Mouse (Mus musculus): Measurements from ENCODE around the gene Runx2. TPM values are rescaled to one million over a fixed set of nuclear protein-coding genes. Genes with fewer than 3 reads are reported as not detected.
A peak's percentile ranks its signal among the peaks of the same experiment; 100 is the strongest.

The Runx2 gene
- polyA plus RNA-seq, 1 experiment from 2014 or later: 1.4 TPM

DNA sequence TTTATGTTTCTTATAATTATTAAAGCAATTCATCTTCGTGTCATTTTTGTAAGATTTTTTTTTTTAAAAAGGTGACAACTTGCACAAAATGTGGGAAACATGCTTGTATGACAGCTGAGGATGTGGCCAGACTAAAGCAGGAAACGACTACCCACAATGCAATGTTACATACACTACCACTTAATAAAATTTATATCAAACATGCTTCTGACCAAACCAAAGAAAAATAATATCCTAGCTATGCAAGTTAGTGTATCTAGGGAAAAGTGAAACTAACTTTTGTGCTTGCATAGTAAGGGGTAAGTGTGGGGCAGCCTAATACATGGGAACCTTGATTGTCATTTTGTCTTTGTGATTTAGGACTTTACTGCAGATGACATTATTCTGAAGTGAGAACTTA is 4.2 kb upstream of the Runx2 start:
- ATAC-seq (ENCODE audit: insufficient read depth, low FRiP score, low TSS enrichment) (no peak), DNase-seq (ENCODE audit: low spot score) (no peak)
- H3K4me3 ChIP-seq (ENCODE audit: low read depth, low read length): no peak overlapping the region
- H3K9me3 ChIP-seq (ENCODE audit: control insufficient read depth, low read length): no peaks in the 10 kb centered on the region
- H3K36me3 ChIP-seq (ENCODE audit: control insufficient read depth, insufficient read depth, low read length): no peaks in the 10 kb centered on the region
- no peak overlapping the region for H3K4me2 ChIP-seq (ENCODE audit: low read depth)
- no peak overlapping the region for H3K27ac ChIP-seq (ENCODE audit: low read depth, low read length)
- no peaks in the 10 kb centered on the region for H3K27me3 ChIP-seq (ENCODE audit: control insufficient read depth, insufficient read depth, low read length)
- no peak overlapping the region for H3K9ac ChIP-seq (ENCODE audit: low read length)
- H3K4me1 ChIP-seq (ENCODE audit: control insufficient read depth, insufficient read depth, low read length): no peaks in the 10 kb centered on the region
- 87% methylated on average over 2 of the region's 2 CpGs for WGBS

- no peak for ATAC-seq (ENCODE audit: insufficient read depth, low FRiP score, low TSS enrichment)
- WGBS: 86% methylated on average over 1 of the region's 1 CpGs
These were observed 7.6 kb downstream of the Runx2 start for GRCm38 (mm10) chr17:44807031-44807430.

DNA sequence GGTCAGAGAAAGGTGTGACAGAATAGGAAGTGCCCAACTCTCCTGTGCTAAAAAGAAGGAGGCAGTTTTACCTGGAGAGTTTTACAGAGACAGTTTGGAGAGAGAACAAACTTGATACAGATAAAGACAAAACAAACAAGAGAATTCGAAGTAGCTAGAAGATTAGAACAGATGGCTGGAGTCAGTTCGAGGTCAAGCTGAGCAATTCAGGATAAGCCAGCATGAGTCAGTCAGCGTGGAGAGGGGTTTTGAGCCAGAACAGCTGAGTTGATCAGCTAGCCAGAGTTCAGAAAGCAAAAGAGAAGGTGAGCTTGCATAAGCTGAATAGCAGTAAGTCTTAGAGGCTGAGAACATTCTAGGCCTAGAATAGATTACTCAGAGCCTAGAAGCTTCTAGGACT is 17.3 kb downstream of the Runx2 start:
- Histone ChIP-seq H3K9me3 (ENCODE audit: control insufficient read depth, low read length) (no peaks in the 10 kb centered on the region), H3K27ac (ENCODE audit: low read depth, low read length) (no peak overlapping the region), H3K4me2 (ENCODE audit: low read depth) (no peak overlapping the region), H3K9ac (ENCODE audit: low read length) (no peak overlapping the region), H3K27me3 (ENCODE audit: control insufficient read depth, insufficient read depth, low read length) (no peaks in the 10 kb centered on the region), H3K36me3 (ENCODE audit: control insufficient read depth, insufficient read depth, low read length) (no peaks in the 10 kb centered on the region), H3K4me1 (ENCODE audit: control insufficient read depth, insufficient read depth, low read length) (no peaks in the 10 kb centered on the region), H3K4me3 (ENCODE audit: low read depth, low read length) (no peak overlapping the region)
- ATAC-seq (ENCODE audit: insufficient read depth, low FRiP score, low TSS enrichment): no peak
- 62% methylated on average over 3 of the region's 3 CpGs for WGBS
- DNase-seq (ENCODE audit: low spot score): no peak

More at GRCm38 (mm10) chr17:44807031-44807430, 7.6 kb downstream of the Runx2 start:
- no peaks in the 10 kb centered on the region for H3K4me1 ChIP-seq (ENCODE audit: control insufficient read depth, insufficient read depth, low read length)
- H3K36me3 ChIP-seq (ENCODE audit: control insufficient read depth, insufficient read depth, low read length): no peaks in the 10 kb centered on the region
- no peak overlapping the region for H3K4me2 ChIP-seq (ENCODE audit: low read depth)
- H3K4me3 ChIP-seq (ENCODE audit: low read depth, low read length): no peak overlapping the region
- H3K9ac ChIP-seq (ENCODE audit: low read length): no peak overlapping the region
- DNase-seq (ENCODE audit: low spot score): no peak
- H3K9me3 ChIP-seq (ENCODE audit: control insufficient read depth, low read length): no peaks in the 10 kb centered on the region
- no peaks in the 10 kb centered on the region for H3K27me3 ChIP-seq (ENCODE audit: control insufficient read depth, insufficient read depth, low read length)
- H3K27ac ChIP-seq (ENCODE audit: low read depth, low read length): no peak overlapping the region

GRCm38 (mm10) chr17:44792218-44792917 is 22.2 kb downstream of the Runx2 start:
- H3K27ac ChIP-seq (ENCODE audit: low read depth, low read length): no peak overlapping the region
- H3K36me3 ChIP-seq (ENCODE audit: control insufficient read depth, insufficient read depth, low read length): no peaks in the 10 kb centered on the region
- H3K9ac ChIP-seq (ENCODE audit: low read length): no peak overlapping the region
- no peak overlapping the region for H3K4me3 ChIP-seq (ENCODE audit: low read depth, low read length)
- DNase-seq (ENCODE audit: low spot score): no peak
- no peak for ATAC-seq (ENCODE audit: insufficient read depth, low FRiP score, low TSS enrichment)
- WGBS: 92% methylated on average over 12 of the region's 12 CpGs
- H3K4me2 ChIP-seq (ENCODE audit: low read depth): no peak overlapping the region
- no peaks in the 10 kb centered on the region for H3K27me3 ChIP-seq (ENCODE audit: control insufficient read depth, insufficient read depth, low read length)
- no peaks in the 10 kb centered on the region for H3K4me1 ChIP-seq (ENCODE audit: control insufficient read depth, insufficient read depth, low read length)
- H3K9me3 ChIP-seq (ENCODE audit: control insufficient read depth, low read length): no peaks in the 10 kb centered on the region

DNA sequence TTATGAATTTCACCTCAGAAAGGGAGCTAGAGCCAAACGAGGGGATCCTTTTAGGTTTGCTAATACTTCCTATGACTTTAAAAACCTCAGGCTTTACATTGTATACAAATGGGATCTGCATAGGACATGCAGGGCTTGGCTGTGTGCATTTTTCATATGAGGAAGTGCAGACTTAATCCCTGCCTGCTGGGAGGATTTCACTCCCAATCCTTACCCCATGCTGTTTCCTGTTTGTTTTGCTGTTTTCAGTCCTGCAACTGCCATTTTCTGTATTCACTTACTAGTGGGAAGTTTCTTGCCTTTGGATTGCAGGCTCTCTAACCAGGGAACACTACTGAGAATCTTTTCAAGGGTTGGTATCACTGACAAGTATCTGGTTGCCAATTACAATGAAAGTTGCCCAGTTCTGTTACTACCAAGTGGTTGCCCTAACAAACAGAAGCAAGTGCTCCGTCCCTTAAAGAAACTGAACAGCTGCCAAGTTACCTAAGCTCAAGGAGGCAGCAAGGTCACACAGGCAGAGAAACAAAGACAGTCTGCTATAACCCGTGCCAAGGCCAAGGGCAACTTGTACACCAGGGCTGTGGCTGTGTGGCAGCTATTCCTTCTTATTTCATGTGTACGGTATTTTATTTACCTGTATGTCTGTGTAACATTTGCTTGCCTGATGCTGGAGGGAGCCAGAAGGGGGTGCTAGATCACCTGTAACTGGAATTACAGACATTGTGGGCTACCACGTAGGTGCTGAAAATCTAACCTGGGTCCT is 25.4 kb downstream of the Runx2 start:
- Histone ChIP-seq H3K36me3 (ENCODE audit: control insufficient read depth, insufficient read depth, low read length) (no peaks in the 10 kb centered on the region), H3K4me2 (ENCODE audit: low read depth) (no peak overlapping the region), H3K4me3 (ENCODE audit: low read depth, low read length) (no peak overlapping the region), H3K27ac (ENCODE audit: low read depth, low read length) (no peak overlapping the region), H3K4me1 (ENCODE audit: control insufficient read depth, insufficient read depth, low read length) (no peaks in the 10 kb centered on the region), H3K27me3 (ENCODE audit: control insufficient read depth, insufficient read depth, low read length) (no peaks in the 10 kb centered on the region), H3K9me3 (ENCODE audit: control insufficient read depth, low read length) (no peaks in the 10 kb centered on the region), H3K9ac (ENCODE audit: low read length) (no peak overlapping the region)
- 82% methylated on average over 5 of the region's 5 CpGs for WGBS
- DNase-seq (ENCODE audit: low spot score) (no peak), ATAC-seq (ENCODE audit: insufficient read depth, low FRiP score, low TSS enrichment) (no peak)

DNA sequence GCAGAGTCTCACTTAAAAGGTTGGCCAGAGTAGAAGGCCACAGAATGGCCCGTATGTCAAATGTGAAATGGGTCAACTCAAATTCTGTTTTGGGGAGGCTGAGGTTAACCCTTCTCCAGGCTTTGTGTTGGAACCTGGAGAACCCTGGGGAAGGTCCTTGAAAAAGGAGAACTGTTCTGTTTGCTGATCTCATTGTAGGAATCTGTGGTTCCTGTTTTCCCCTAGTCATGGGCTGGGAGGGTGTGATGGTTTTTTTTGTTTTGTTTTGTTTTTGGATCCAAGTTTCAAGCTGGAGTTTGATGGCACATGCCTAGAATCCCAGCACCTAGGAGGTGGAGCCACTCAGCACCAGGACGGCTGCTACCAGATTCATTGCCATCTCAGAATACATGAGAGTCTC is 31.5 kb downstream of the Runx2 start:
- ATAC-seq (ENCODE audit: insufficient read depth, low FRiP score, low TSS enrichment): no peak
- WGBS: 73% methylated on average over 2 of the region's 2 CpGs

DNA sequence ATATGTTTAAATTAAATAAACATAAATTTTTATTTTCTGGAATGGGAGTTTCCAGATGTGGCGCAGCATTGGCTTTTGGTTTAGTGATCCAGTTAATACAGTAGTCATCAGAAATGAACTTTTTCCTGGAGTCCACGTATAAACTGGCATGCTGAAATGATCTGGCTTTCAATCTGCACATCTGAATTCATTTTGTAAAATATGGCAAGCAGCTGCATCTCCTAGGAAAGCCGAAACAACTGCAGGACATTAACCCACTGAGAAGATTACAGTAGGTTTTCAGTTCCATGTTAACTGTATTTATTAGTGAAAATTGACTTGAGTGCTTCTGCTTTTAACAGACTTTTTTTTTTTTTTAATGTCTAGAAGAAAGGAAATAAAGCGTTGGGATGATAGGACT is 32.2 kb downstream of the Runx2 start:
- H3K4me3 ChIP-seq (ENCODE audit: low read depth, low read length): no peak overlapping the region
- H3K4me1 ChIP-seq (ENCODE audit: control insufficient read depth, insufficient read depth, low read length): no peaks in the 10 kb centered on the region
- H3K36me3 ChIP-seq (ENCODE audit: control insufficient read depth, insufficient read depth, low read length): no peaks in the 10 kb centered on the region
- H3K4me2 ChIP-seq (ENCODE audit: low read depth): no peak overlapping the region
- no peak overlapping the region for H3K27ac ChIP-seq (ENCODE audit: low read depth, low read length)
- H3K9ac ChIP-seq (ENCODE audit: low read length): no peak overlapping the region
- no peaks in the 10 kb centered on the region for H3K27me3 ChIP-seq (ENCODE audit: control insufficient read depth, insufficient read depth, low read length)
- ATAC-seq (ENCODE audit: insufficient read depth, low FRiP score, low TSS enrichment) (no peak), DNase-seq (ENCODE audit: low spot score) (no peak)
- H3K9me3 ChIP-seq (ENCODE audit: control insufficient read depth, low read length): no peaks in the 10 kb centered on the region
- 88% methylated on average over 4 of the region's 4 CpGs for WGBS

More for the DNA sequence above, 31.5 kb downstream of the Runx2 start:
- Histone ChIP-seq H3K27me3 (ENCODE audit: control insufficient read depth, insufficient read depth, low read length) (no peaks in the 10 kb centered on the region), H3K4me2 (ENCODE audit: low read depth) (no peak overlapping the region), H3K27ac (ENCODE audit: low read depth, low read length) (no peak overlapping the region), H3K4me1 (ENCODE audit: control insufficient read depth, insufficient read depth, low read length) (no peaks in the 10 kb centered on the region), H3K36me3 (ENCODE audit: control insufficient read depth, insufficient read depth, low read length) (no peaks in the 10 kb centered on the region), H3K4me3 (ENCODE audit: low read depth, low read length) (no peak overlapping the region), H3K9ac (ENCODE audit: low read length) (no peak overlapping the region), H3K9me3 (ENCODE audit: control insufficient read depth, low read length) (no peaks in the 10 kb centered on the region)
- no peak for DNase-seq (ENCODE audit: low spot score)

DNA sequence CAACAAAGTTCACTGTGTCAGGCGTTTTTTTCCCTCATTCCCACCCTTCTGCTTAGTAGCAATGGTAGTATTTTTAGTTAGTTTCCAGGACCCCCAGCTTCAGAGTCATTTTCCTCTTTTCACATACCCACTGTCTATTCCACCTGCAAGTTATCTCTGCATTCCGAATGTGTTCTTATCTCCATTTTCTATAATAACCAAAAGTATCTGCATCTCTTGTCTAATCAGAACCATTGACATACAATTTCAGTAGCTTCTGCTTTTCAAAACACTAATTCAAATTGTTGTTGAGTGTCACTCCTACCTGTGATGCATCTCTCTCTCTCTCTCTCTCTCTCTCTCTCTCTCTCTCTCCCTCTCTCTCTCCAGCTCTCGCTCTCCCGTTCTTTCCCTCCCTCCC is 34.2 kb downstream of the Runx2 start:
- Histone ChIP-seq H3K4me1 (ENCODE audit: control insufficient read depth, insufficient read depth, low read length) (no peaks in the 10 kb centered on the region), H3K9me3 (ENCODE audit: control insufficient read depth, low read length) (no peaks in the 10 kb centered on the region), H3K9ac (ENCODE audit: low read length) (no peak overlapping the region), H3K4me3 (ENCODE audit: low read depth, low read length) (no peak overlapping the region), H3K36me3 (ENCODE audit: control insufficient read depth, insufficient read depth, low read length) (no peaks in the 10 kb centered on the region), H3K27ac (ENCODE audit: low read depth, low read length) (no peak overlapping the region), H3K27me3 (ENCODE audit: control insufficient read depth, insufficient read depth, low read length) (no peaks in the 10 kb centered on the region), H3K4me2 (ENCODE audit: low read depth) (no peak overlapping the region)
- no peak for DNase-seq (ENCODE audit: low spot score)
- 77% methylated on average over 4 of the region's 4 CpGs for WGBS
- ATAC-seq (ENCODE audit: insufficient read depth, low FRiP score, low TSS enrichment): no peak

- WGBS: 78% methylated on average over 5 of the region's 5 CpGs
These were observed 36.5 kb downstream of the Runx2 start for GRCm38 (mm10) chr17:44778141-44778540.

More at GRCm38 (mm10) chr17:44778141-44778540, 36.5 kb downstream of the Runx2 start:
- Histone ChIP-seq H3K4me3 (ENCODE audit: low read depth, low read length) (no peak overlapping the region), H3K27me3 (ENCODE audit: control insufficient read depth, insufficient read depth, low read length) (no peaks in the 10 kb centered on the region), H3K4me2 (ENCODE audit: low read depth) (peak overlapping the region; percentile 67; the same call in 1 of the 2 replicates), H3K36me3 (ENCODE audit: control insufficient read depth, insufficient read depth, low read length) (no peaks in the 10 kb centered on the region), H3K27ac (ENCODE audit: low read depth, low read length) (no peak overlapping the region), H3K4me1 (ENCODE audit: control insufficient read depth, insufficient read depth, low read length) (no peaks in the 10 kb centered on the region), H3K9me3 (ENCODE audit: control insufficient read depth, low read length) (no peaks in the 10 kb centered on the region), H3K9ac (ENCODE audit: low read length) (no peak overlapping the region)
- no peak for DNase-seq (ENCODE audit: low spot score)
- no peak for ATAC-seq (ENCODE audit: insufficient read depth, low FRiP score, low TSS enrichment)

Data from neural tube, embryonic 11.5 days (tissue).